Mouse (Mus musculus): ENCODE data around the gene Spint3.
A peak's percentile ranks its signal among the peaks of the same experiment; 100 is the strongest.
"Not testable (repeated sequence)": the region's sequence is repeated elsewhere in the genome, so short reads cannot be mapped to it uniquely, and the experiment has no call there.

Spint3 gene

GRCm38 (mm10) chr2:164573359-164573758, at the start of gene Spint3:
Gene Spint3, minus strand, starts transcription at chr2:164573459.
- ATAC-seq (ENCODE audit: low TSS enrichment), result not testable (repeated sequence)

DNA sequence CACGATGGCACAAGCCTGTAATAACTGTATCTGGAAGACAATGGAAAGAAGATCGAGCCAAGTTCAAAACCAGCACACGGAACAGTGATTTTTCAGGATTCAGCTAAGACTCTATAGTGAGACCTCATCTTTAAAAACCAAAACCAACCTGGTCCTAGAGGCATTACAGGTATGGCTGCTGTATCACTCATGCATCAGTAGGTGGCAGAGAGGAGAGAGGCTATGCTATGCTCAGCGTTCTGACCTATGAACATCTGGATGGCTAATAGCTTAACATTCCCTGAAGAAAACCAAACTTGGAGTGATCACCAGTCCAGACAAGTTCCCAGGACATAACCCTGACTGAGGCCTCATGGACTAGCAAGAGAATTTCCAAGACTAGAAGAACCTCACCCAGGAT, 48.5 kb upstream of the Spint3 start:
- ATAC-seq (ENCODE audit: low TSS enrichment), result no peak

DNA sequence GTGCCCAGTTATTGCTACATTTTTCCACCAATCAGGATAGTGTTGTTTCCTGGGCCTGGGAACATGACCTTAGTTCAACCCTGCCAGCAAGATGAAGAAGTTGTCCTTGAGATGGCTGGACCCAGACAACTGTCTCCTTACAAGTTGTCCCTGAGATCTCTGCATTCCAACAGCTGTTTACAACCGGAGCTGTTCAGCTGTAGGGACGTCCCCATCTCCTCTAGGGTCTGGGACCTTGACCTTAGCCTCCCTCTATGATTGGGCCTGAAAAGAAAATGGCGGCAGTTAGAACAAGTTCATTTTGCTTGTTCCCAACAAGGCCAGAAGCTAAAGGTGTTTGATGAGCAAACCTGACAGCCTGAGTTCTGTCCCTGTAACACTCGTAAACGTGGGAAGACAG, 45.8 kb upstream of the Spint3 start:
- ATAC-seq (ENCODE audit: low TSS enrichment), result no peak

DNA sequence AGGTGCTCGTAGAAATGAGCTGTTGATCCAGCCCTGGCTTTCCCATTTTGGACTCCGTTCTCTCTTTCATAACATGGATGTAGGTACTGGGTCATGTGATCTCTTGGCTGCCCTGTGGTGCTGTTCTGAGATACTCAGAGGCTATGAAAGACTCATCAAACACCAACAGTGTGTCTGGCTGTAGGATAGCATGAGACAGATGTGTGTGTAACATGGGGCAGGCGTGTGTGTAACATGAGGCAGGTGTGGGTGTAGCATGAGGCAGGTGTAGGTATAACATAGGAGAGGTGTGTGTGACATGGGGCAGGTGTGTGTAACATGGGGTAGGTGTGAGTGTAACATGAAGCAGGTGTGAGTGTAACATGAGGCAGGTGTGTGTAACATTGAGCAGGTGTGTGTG, 42.1 kb upstream of the Spint3 start:
- no peak for ATAC-seq (ENCODE audit: low TSS enrichment)

- not testable (repeated sequence) for ATAC-seq (ENCODE audit: low TSS enrichment)
These were observed 40.2 kb upstream of the Spint3 start, which contains the start of the genes Wfdc6b and Wfdc8 for GRCm38 (mm10) chr2:164613471-164613870. Gene Wfdc6b, plus strand, starts transcription at chr2:164613522. Gene Wfdc8, minus strand, starts transcription at chr2:164613626.

- ATAC-seq (ENCODE audit: low TSS enrichment), result no peak
These were observed 35.5 kb upstream of the Spint3 start for GRCm38 (mm10) chr2:164608781-164609180.

GRCm38 (mm10) chr2:164604411-164604810, 31.2 kb upstream of the Spint3 start:
- peak; percentile 27; the same call in 1 of the 2 replicates for ATAC-seq (ENCODE audit: low TSS enrichment)

GRCm38 (mm10) chr2:164603482-164603881, 30.2 kb upstream of the Spint3 start:
- no peak for ATAC-seq (ENCODE audit: low TSS enrichment)

DNA sequence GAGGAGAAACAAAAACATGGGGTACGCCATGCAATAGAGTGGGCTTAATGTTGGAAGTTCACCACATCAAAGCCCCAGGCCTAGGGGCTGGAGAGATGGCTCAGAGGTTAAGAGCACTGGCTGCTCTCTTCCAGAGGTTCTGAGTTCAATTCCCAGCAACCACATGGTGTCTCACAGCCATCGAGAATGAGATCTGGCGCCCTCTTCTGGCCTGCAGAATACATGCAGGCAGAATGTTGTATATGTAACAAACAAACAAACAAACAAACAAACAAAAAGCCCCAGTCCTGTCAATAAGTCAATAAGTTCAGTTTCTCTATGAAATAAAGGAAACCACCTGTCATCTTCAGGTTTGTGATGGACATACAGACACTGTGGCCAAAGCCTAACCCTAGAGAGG, 26.9 kb upstream of the Spint3 start:
- no peak for ATAC-seq (ENCODE audit: low TSS enrichment)

GRCm38 (mm10) chr2:164593494-164593893, 20.2 kb upstream of the Spint3 start, which contains the start of gene Eppin:
Gene Eppin, minus strand, starts transcription at chr2:164593594.
- ATAC-seq (ENCODE audit: low TSS enrichment), result no peak

- peak; percentile 67 for ATAC-seq (ENCODE audit: low TSS enrichment)
These were observed 18.8 kb upstream of the Spint3 start for GRCm38 (mm10) chr2:164592014-164592413.

GRCm38 (mm10) chr2:164585025-164585725, 11.9 kb upstream of the Spint3 start, which contains the start of gene Wfdc6a:
Gene Wfdc6a, minus strand, starts transcription at chr2:164585447.
- not testable (repeated sequence) for ATAC-seq (ENCODE audit: low TSS enrichment)

GRCm38 (mm10) chr2:164567460-164567859, 5.8 kb downstream of the Spint3 start:
- ATAC-seq (ENCODE audit: low TSS enrichment), result no peak

GRCm38 (mm10) chr2:164566997-164567396, 6.3 kb downstream of the Spint3 start:
- no peak for ATAC-seq (ENCODE audit: low TSS enrichment)

DNA sequence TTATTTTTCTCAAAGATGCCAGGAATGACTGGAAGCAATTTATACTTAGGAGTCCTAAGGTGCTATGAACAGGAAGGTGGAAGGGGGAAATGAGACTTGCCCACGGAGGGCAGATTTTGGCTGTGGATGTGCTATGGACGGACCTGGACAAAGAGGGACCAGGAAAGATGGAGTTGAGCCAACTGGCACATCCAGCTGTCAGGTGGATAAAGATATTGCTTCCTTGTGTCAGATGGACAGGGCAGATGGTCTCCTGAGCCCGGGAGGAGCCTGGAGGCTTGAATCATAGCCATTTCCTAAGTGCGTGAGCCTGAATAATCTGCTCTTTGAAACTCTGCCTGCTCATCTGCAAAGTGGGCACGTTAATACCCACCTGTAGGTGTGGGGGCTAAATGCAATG, 8.9 kb downstream of the Spint3 start:
- ATAC-seq (ENCODE audit: low TSS enrichment), result no peak

DNA sequence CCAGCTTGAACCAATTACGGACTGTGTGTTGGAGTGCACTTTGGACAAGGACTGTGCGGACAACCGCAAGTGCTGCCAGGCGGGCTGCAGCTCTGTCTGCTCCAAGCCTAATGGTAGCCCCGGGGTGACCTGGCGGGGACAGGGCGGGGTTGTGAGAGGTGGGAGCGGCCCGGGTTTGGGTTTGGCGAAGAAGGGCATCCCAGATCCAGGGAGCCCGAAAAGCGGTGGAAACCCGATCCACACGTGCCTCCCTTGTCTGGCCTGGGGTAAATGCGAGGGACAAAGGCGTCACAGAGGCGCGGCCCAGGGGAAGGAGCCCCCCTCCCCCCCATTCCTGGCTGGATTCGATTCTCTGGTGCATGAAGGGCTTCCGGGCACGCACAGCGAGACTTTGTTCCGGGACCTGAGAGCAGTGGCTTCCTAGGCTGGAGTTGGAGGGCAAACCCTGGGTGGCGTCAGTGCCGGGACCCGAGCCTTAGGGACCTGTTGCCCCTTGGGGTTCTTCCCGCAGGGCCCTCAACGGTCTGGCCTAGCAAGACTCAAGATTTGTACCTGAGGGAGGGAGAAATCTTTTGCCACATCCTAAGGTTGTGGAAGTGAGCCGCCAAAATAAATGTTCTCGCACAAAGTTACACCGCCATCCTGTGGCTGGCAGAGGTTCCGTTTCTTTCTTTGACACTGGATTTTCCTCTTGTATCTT, 9.8 kb downstream of the Spint3 start:
- peak; percentile 81 for ATAC-seq (ENCODE audit: low TSS enrichment)

- ATAC-seq (ENCODE audit: low TSS enrichment), result no peak
These were observed 10.7 kb downstream of the Spint3 start, which contains the start of gene Wfdc2 for GRCm38 (mm10) chr2:164562391-164563188. Gene Wfdc2, plus strand, starts transcription at chr2:164562413.

GRCm38 (mm10) chr2:164560106-164560505, 13.2 kb downstream of the Spint3 start:
- no peak for ATAC-seq (ENCODE audit: low TSS enrichment)

DNA sequence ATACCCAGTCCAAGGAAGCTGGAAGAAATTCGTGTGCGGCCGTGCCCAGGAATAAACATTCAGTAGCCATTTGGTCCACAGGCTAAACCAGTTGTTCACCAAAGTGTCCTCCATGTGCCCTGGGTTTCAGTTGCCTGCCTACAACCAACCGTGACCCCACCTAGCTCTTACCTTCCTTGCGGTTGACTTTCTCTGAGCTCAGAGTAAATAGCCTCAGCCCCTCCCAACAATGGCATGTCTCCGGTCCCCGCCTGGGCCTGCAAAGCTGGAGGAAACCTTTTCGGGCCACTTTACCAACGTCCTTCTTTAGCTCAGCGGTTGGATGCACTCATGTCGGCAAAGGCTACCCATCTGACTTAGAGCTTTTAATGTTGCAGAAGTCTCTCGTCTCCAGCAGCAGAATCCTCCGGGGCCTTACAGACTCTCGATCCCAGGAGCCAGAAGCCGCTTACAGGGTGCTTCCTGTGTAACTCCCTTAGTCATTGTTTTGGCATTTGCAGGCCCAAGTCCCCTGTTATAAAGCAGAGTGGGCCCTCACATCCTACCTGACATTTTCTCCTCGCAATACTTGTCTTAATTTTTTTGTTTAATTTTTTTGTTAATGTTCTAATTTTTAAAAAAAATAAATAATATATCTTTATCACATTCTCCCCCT, 14.1 kb downstream of the Spint3 start:
- ATAC-seq (ENCODE audit: low TSS enrichment), result no peak

DNA sequence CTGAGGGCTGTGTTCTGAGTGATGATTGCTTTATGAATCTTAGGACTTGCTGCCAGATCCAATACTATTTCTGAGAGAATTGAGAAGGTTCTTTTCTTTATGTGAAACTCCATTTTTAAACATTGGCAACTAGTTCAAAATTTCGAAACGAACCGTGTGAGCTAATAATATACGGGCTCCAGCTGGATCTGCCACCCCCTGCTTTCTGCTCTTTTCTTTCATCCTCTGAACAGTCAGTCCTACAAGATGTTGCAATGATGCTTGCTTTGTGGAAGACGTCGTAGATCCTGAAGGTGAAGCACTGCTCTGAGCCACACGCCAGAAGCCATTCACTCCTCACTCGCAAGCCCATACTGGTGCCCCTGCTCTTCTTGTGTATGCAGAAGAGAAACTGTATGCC, 14.8 kb downstream of the Spint3 start:
- ATAC-seq (ENCODE audit: low TSS enrichment), result peak; percentile 88

DNA sequence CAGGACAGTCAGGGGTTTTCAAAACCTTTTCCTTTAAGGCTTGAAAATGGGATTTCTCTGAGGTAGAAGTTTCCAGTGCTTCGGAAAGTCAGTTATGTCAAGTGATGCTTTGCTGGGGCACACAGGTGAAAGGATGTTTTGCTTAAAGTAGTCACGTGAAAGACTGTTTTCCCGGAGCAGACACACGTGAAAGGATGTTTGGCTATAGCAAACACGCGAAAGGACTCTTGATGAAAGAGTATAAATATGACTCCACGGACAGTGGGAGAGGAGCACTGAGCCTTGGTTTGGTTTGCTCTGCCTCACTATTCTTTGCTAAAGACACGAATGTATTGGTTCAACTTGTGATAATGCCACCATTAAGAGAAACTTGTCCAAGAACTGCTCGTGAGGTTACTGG, 21.8 kb downstream of the Spint3 start:
- ATAC-seq (ENCODE audit: low TSS enrichment), result no peak

DNA sequence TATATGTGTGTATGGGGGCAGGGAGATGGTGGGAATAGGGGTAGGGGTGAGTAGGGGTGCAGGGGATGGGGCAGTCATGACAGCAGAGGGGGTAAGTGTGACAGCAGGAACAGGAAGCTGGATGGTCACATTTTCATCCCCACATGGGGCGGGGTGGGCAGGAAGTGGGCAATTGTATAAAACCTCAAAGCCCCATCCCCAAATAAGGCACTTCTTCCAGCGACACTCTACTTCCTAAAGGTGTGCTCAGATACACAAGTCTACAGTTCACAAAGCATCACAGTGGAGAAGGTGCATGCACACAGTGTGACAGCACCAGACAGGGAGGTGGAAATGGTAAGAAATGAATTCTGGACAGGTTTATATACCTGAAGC, 22.4 kb downstream of the Spint3 start:
- ATAC-seq (ENCODE audit: low TSS enrichment), result no peak
